Mouse (Mus musculus) MEL (cell line): ENCODE measurements around the gene Fthl17d. TPM values are rescaled to one million over a fixed set of nuclear protein-coding genes. Genes with fewer than 3 reads are reported as not detected.
"Not testable (repeated sequence)": the region's sequence is repeated elsewhere in the genome, so short reads cannot be mapped to it uniquely, and the experiment has no call there.

ENCODE experiments used
- DNase-seq: peaks from one replicate; pipeline ENCODE4 v3.0.0; 2011; ENCODE audit warnings: low read depth, low spot score
- H3K27ac ChIP-seq: 2 replicates; pipeline ENCODE4 v1.5.1; 2012; ENCODE audit warnings: low read depth, mild to moderate bottlenecking, control low read depth, low read length, moderate library complexity; ENCODE audit not compliant: control insufficient read depth
- H3K27me3 ChIP-seq, 2 experiments: fragments of 150-350 bp in 1 of 2; sonication (generic) in 1 of 2; 2 replicates each; pipeline ENCODE4 v1.6.1; 2012; ENCODE audit warnings: low read length in 2 of 2, mild to moderate bottlenecking in 2 of 2, improper control_type of control experiment in 1 of 2, moderate library complexity in 1 of 2; ENCODE audit not compliant: insufficient read depth in 2 of 2, control insufficient read depth in 1 of 2
- H3K36me3 ChIP-seq, 2 experiments: 2 replicates each; pipeline ENCODE4 v1.6.1; 2012 to 2014; ENCODE audit warnings: low read length in 2 of 2, improper control_type of control experiment in 1 of 2, inconsistent platforms in 1 of 2, mild to moderate bottlenecking in 1 of 2; ENCODE audit not compliant: insufficient read depth in 2 of 2, control insufficient read depth in 1 of 2
- H3K4me1 ChIP-seq, 2 experiments: fragments of 150-350 bp in 1 of 2; sonication (generic) in 1 of 2; 2 replicates each; pipeline ENCODE4 v1.6.1; 2012; ENCODE audit warnings: low read length in 2 of 2, improper control_type of control experiment in 1 of 2, mild to moderate bottlenecking in 1 of 2; ENCODE audit not compliant: insufficient read depth in 2 of 2, control insufficient read depth in 1 of 2
- H3K4me3 ChIP-seq, 2 experiments: fragments of 150-350 bp in 1 of 2; sonication (generic) in 1 of 2; 2 replicates each; pipeline ENCODE4 v1.5.1; 2012; ENCODE audit warnings: low read depth in 2 of 2, low read length in 2 of 2, mild to moderate bottlenecking in 2 of 2, moderate library complexity in 2 of 2, control low read depth in 1 of 2, improper control_type of control experiment in 1 of 2; ENCODE audit not compliant: control insufficient read depth in 1 of 2, insufficient read depth in 1 of 2
- H3K79me2 ChIP-seq: 2 replicates; pipeline ENCODE4 v1.6.1; 2012; ENCODE audit warnings: mild to moderate bottlenecking, low read length, moderate library complexity; ENCODE audit not compliant: control insufficient read depth, poor library complexity, insufficient read depth
- H3K9ac ChIP-seq: 2 replicates; pipeline ENCODE4 v1.6.1; 2012; ENCODE audit warnings: low read depth, mild to moderate bottlenecking, control low read depth, low read length, moderate library complexity; ENCODE audit not compliant: control insufficient read depth, poor library complexity, severe bottlenecking
- H3K9me3 ChIP-seq: fragments of 150-350 bp; sonication (generic); replicated peaks from 2 replicates; pipeline ENCODE4 v1.6.1; 2012; ENCODE audit warnings: mild to moderate bottlenecking, low read length, improper control_type of control experiment, moderate library complexity; ENCODE audit not compliant: insufficient read depth
- CTCF ChIP-seq, 3 experiments: IDR thresholded peaks in 2 of 3; conservative IDR thresholded peaks in 1 of 3; 2 replicates each; pipeline ENCODE4 v1.5.1; 2011 to 2012; ENCODE audit warnings: low read length in 3 of 3, low read depth in 2 of 3, mild to moderate bottlenecking in 2 of 3, improper control_type of control experiment in 1 of 3, inconsistent platforms in 1 of 3, mixed read lengths in 1 of 3, moderate library complexity in 1 of 3; ENCODE audit not compliant: control insufficient read depth in 1 of 3, insufficient read depth in 1 of 3, poor library complexity in 1 of 3, severe bottlenecking in 1 of 3
- ELF1 ChIP-seq: IDR thresholded peaks from 2 replicates; pipeline ENCODE4 v1.6.1; 2014; ENCODE audit warnings: low read depth, mild to moderate bottlenecking, inconsistent platforms, low read length, improper control_type of control experiment, moderate library complexity
- GATA1 ChIP-seq: IDR thresholded peaks from 2 replicates; pipeline ENCODE4 v1.6.1; 2011; ENCODE audit warnings: low read depth, low read length, improper control_type of control experiment
- HCFC1 ChIP-seq: IDR thresholded peaks from 2 replicates; pipeline ENCODE4 v1.6.1; 2012; ENCODE audit warnings: low read depth, mild to moderate bottlenecking, inconsistent platforms, low read length, improper control_type of control experiment, moderate library complexity
- MEF2A ChIP-seq: IDR thresholded peaks from 2 replicates; pipeline ENCODE4 v1.6.1; 2014; ENCODE audit warnings: low read depth, mild to moderate bottlenecking, inconsistent platforms, low read length, improper control_type of control experiment; ENCODE audit not compliant: poor library complexity, insufficient replicate concordance, severe bottlenecking; ENCODE audit errors: extremely low read depth
- RAD21 ChIP-seq: IDR thresholded peaks from 2 replicates; pipeline ENCODE4 v1.6.1; 2011; ENCODE audit warnings: mild to moderate bottlenecking, low read depth, low read length, improper control_type of control experiment
- SMC3 ChIP-seq: IDR thresholded peaks from 2 replicates; pipeline ENCODE4 v1.6.1; 2011; ENCODE audit warnings: low read depth, low read length, improper control_type of control experiment
- USF1 ChIP-seq: IDR thresholded peaks from 2 replicates; pipeline ENCODE4 v1.6.1; 2014; ENCODE audit warnings: low read depth, mild to moderate bottlenecking, inconsistent platforms, low read length, improper control_type of control experiment, moderate library complexity
- ZC3H11A ChIP-seq: IDR thresholded peaks from 2 replicates; pipeline ENCODE4 v1.6.1; 2012; ENCODE audit warnings: low read depth, mild to moderate bottlenecking, inconsistent platforms, low read length, improper control_type of control experiment
- polyA plus RNA-seq, 2 experiments: library from polyadenylated mRNA; stranded (reverse) in 1 of 2; unstranded in 1 of 2; fragments of >175 nt in 1 of 2; fragments of >200 nt in 1 of 2; gene quantifications; 2 replicates each; pipeline versions ENCODE4 v1.2.1 to v1.2.4; 2012; ENCODE audit warnings: low replicate concordance in 2 of 2, low read depth in 1 of 2; ENCODE audit not compliant: insufficient read length in 2 of 2, insufficient read depth in 1 of 2, missing spikeins in 1 of 2
- total RNA-seq: library from RNA; depleted of rRNA; stranded (reverse); fragments of 300-350 nt; gene quantifications from 2 replicates; pipeline ENCODE4 v1.2.3, GENCODE M21; 2012

Gene Fthl17d
- total and polyA plus RNA-seq, 3 experiments = not detected

DNA sequence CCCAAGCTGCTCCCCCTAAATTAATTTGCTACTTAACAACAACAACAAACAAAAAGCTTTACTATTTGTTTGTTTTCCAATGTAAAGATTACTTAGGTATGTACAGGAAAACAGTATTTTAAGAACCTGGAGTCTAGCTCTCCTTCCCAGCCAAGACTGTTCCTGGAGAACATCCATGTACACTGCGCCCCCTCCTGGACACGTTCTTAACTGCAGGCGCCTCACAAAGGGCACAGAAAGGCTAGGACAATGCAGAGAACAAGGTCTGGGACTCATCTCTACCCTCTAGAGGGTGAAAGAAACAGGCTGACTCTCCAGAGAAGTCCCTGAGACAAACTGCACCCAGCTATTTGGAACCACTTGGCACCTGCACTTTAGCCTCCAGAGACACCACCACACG lies 21.9 kb downstream of the Fthl17d start:
- not testable (repeated sequence) for H3K27me3 ChIP-seq, H3K36me3 ChIP-seq, H3K9ac ChIP-seq, H3K9me3 ChIP-seq, H3K27ac ChIP-seq, H3K4me3 ChIP-seq, H3K79me2 ChIP-seq, H3K4me1 ChIP-seq
- peak; percentile 6 for DNase-seq
- peak in 2 of 3 experiments; percentile 26 to 39; a peak in 3 of 6 replicates for TF ChIP-seq CTCF (IDR thresholded peaks at IDR 0.05 in 2 of 3, conservative IDR thresholded peaks at IDR 0.05 in 1 of 3; ENCODE audit: control insufficient read depth in 1 of 3, insufficient read depth in 1 of 3, low read depth in 2 of 3, low read length in 3 of 3, poor library complexity in 1 of 3, severe bottlenecking in 1 of 3)

GRCm38 (mm10) chrX:8962875-8963274 lies 23.7 kb downstream of the Fthl17d start, which contains the start of gene Fthl17b:
Gene Fthl17b, minus strand, starts transcription at chrX:8962975.
- H3K27ac ChIP-seq, H3K36me3 ChIP-seq: not testable (repeated sequence)

GRCm38 (mm10) chrX:8948130-8948805 lies 38.3 kb downstream of the Fthl17d start:
- not testable (repeated sequence) for H3K27me3 ChIP-seq, H3K9ac ChIP-seq, H3K9me3 ChIP-seq, H3K79me2 ChIP-seq, H3K4me1 ChIP-seq
- TF ChIP-seq RAD21 (peak; percentile 57), CTCF (IDR thresholded peaks at IDR 0.05 in 2 of 3, conservative IDR thresholded peaks at IDR 0.05 in 1 of 3; ENCODE audit: control insufficient read depth in 1 of 3, insufficient read depth in 1 of 3, low read depth in 2 of 3, low read length in 3 of 3, poor library complexity in 1 of 3, severe bottlenecking in 1 of 3) (peak; percentile 54 to 78 (median 68)), SMC3 (peak; percentile 73)
- TF ChIP-seq, all 39 proteins: peak for 3; not testable (repeated sequence) for 36
- not testable (repeated sequence) for H3K36me3 ChIP-seq, H3K4me3 ChIP-seq, H3K27ac ChIP-seq
- DNase-seq = peak; percentile 70

More at GRCm38 (mm10) chrX:8962875-8963274, 23.7 kb downstream of the Fthl17d start, which contains the start of gene Fthl17b:
- H3K9ac ChIP-seq, H3K4me3 ChIP-seq, H3K9me3 ChIP-seq, H3K79me2 ChIP-seq, DNase-seq, H3K27me3 ChIP-seq, H3K4me1 ChIP-seq: not testable (repeated sequence)

DNA sequence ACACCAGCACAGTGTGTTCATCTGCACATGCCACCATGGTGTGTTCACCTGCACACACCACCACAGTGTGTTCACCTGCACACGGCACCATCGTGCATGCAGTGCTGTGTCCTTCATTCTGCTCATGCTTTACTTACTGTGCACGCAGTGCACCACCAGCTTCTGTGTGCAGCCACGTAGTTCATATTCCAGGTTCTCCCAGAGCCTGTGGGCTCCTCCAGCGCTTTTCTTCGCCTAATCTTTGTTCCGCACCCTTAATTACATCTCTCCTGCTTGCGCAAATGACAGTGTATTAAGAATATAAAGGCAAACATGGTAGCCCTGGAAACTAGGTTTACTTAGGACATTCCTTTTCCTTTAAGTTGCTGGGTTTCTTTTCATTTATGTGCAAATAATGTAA lies 42.5 kb downstream of the Fthl17d start:
- Histone ChIP-seq H3K27ac (no peak overlapping the region), H3K79me2 (no peaks in the 10 kb centered on the region), H3K4me1 (no peaks in the 10 kb centered on the region), H3K9me3 (no peaks in the 10 kb centered on the region), H3K4me3 (no peak overlapping the region), H3K9ac (no peak overlapping the region), H3K27me3 (no peaks in the 10 kb centered on the region), H3K36me3 (no peaks in the 10 kb centered on the region)
- DNase-seq = no peak
- TF ChIP-seq ELF1 (no peak), GATA1 (no peak), ZC3H11A (no peak), MEF2A (no peak), USF1 (no peak), HCFC1 (no peak)
